Mouse (Mus musculus) midbrain, embryonic 11.5 days (tissue): ENCODE data around the gene Slc35f6. TPM values are rescaled to one million over a fixed set of nuclear protein-coding genes. Genes with fewer than 3 reads are reported as not detected.

Experiments
- ATAC-seq: fragments of 200-750 bp; cut with Nextera tagmentation; 2 replicates; pipeline ENCODE4 v1.8.0; 2017; ENCODE audit warnings: moderate TSS enrichment, moderate library complexity; ENCODE audit not compliant: low FRiP score
- DNase-seq: peaks from one replicate; pipeline ENCODE4 v3.0.0; 2015; ENCODE audit warnings: low spot score; ENCODE audit errors: missing footprints
- H3K27ac ChIP-seq: fragments of 300-500 bp; sonication (generic); 2 replicates; pipeline ENCODE4 v1.5.1; 2014; ENCODE audit warnings: low read depth, low read length
- H3K27me3 ChIP-seq: fragments of 300-500 bp; sonication (generic); 2 replicates; pipeline ENCODE4 v1.6.1; 2014; ENCODE audit warnings: mild to moderate bottlenecking, low read length, moderate library complexity, mixed read lengths; ENCODE audit not compliant: control insufficient read depth, insufficient read depth
- H3K36me3 ChIP-seq: fragments of 300-500 bp; sonication (generic); 2 replicates; pipeline ENCODE4 v1.6.1; 2014; ENCODE audit warnings: mild to moderate bottlenecking, low read length, moderate library complexity, mixed read lengths; ENCODE audit not compliant: control insufficient read depth, insufficient read depth
- H3K4me1 ChIP-seq: fragments of 300-500 bp; sonication (generic); 2 replicates; pipeline ENCODE4 v1.6.1; 2014; ENCODE audit warnings: low read length; ENCODE audit not compliant: control insufficient read depth, insufficient read depth
- H3K4me2 ChIP-seq: fragments of 300-500 bp; sonication (generic); 2 replicates; pipeline ENCODE4 v1.6.1; 2014; ENCODE audit warnings: mild to moderate bottlenecking, moderate library complexity
- H3K4me3 ChIP-seq: fragments of 300-500 bp; sonication (generic); 2 replicates; pipeline ENCODE4 v1.5.1; 2014; ENCODE audit warnings: low read depth, low read length
- H3K9ac ChIP-seq: fragments of 300-500 bp; sonication (generic); 2 replicates; pipeline ENCODE4 v1.6.1; 2014; ENCODE audit warnings: low read length
- H3K9me3 ChIP-seq: fragments of 300-500 bp; sonication (generic); 2 replicates; pipeline ENCODE4 v1.6.1; 2016; ENCODE audit warnings: low read length; ENCODE audit not compliant: control insufficient read depth
- WGBS: fragments of 180-500 bp; shearing (Covaris S2); extraction: QIAGEN DNeasy Blood & Tissue Kit; methylation state at CpG from one replicate; pipeline ENCODE4 v1.1.7; 2014; 5-methylcytosine and 5-hydroxymethylcytosine counted together
- polyA plus RNA-seq: library from polyadenylated mRNA; unstranded; fragments of >200 nt; fragmentation: Nextera tagmentation; extraction: Ambion mirVana; gene quantifications from 2 replicates; pipeline ENCODE4 v1.2.1, GENCODE M21; 2014

Gene Slc35f6
- 22.6 and 28.4 TPM in 2 replicates for polyA plus RNA-seq

- peak; percentile 98 for DNase-seq
- peak; percentile 95 for ATAC-seq
- peak within 1 kb of the TSS; percentile 90 for H3K4me2 ChIP-seq
- H3K4me3 ChIP-seq = peak within 1 kb of the TSS; percentile 78
- no peak within 1 kb of the TSS for H3K27ac ChIP-seq
- H3K9me3 ChIP-seq = no peaks in the 10 kb centered on the region
- no peaks in the 10 kb centered on the region for H3K27me3 ChIP-seq
- WGBS = under 1% methylated on average over 38 of the region's 38 CpGs
- H3K4me1 ChIP-seq = peaks cover 9% of the 10 kb centered on the region
- peak within 1 kb of the TSS; percentile 79 for H3K9ac ChIP-seq
- no peaks in the 10 kb centered on the region for H3K36me3 ChIP-seq
Measured at GRCm38 (mm10) chr5:30647815-30648560, at the start of gene Slc35f6. Gene Slc35f6 (plus strand): TSS chr5:30647933.

- DNase-seq (no peak), ATAC-seq (no peak)
- Histone ChIP-seq H3K4me2 (no peak overlapping the region), H3K27ac (no peak overlapping the region), H3K9me3 (no peaks in the 10 kb centered on the region), H3K27me3 (no peaks in the 10 kb centered on the region), H3K36me3 (no peaks in the 10 kb centered on the region), H3K9ac (no peak overlapping the region), H3K4me3 (no peak overlapping the region), H3K4me1 (no peaks in the 10 kb centered on the region)
- 40% methylated on average over 4 of the region's 4 CpGs for WGBS
Measured at GRCm38 (mm10) chr5:30601397-30601796, 46.3 kb upstream of the Slc35f6 start.

GRCm38 (mm10) chr5:30603255-30603654 is 44.5 kb upstream of the Slc35f6 start:
- ATAC-seq (no peak), DNase-seq (peak; percentile 72)
- no peaks in the 10 kb centered on the region for H3K9me3 ChIP-seq
- no peak overlapping the region for H3K4me3 ChIP-seq
- H3K27me3 ChIP-seq = no peaks in the 10 kb centered on the region
- H3K4me1 ChIP-seq = no peaks in the 10 kb centered on the region
- H3K36me3 ChIP-seq = no peaks in the 10 kb centered on the region
- no peak overlapping the region for H3K4me2 ChIP-seq
- H3K9ac ChIP-seq = no peak overlapping the region
- WGBS = 69% methylated on average over 3 of the region's 3 CpGs
- H3K27ac ChIP-seq = no peak overlapping the region

- Histone ChIP-seq H3K9ac (no peak overlapping the region), H3K27ac (no peak overlapping the region), H3K4me3 (no peak overlapping the region), H3K4me2 (no peak overlapping the region), H3K9me3 (no peaks in the 10 kb centered on the region), H3K27me3 (no peaks in the 10 kb centered on the region), H3K4me1 (no peaks in the 10 kb centered on the region), H3K36me3 (no peaks in the 10 kb centered on the region)
- DNase-seq = peak; percentile 35
- WGBS = 78% methylated on average over 4 of the region's 4 CpGs
- ATAC-seq = no peak
Measured at GRCm38 (mm10) chr5:30603926-30604325, 43.8 kb upstream of the Slc35f6 start.

GRCm38 (mm10) chr5:30604769-30605188 is 43.0 kb upstream of the Slc35f6 start:
- ATAC-seq (no peak), DNase-seq (no peak)
- Histone ChIP-seq H3K27ac (no peak overlapping the region), H3K4me1 (peaks cover 4% of the 10 kb centered on the region; the same call in 1 of the 2 replicates), H3K9me3 (no peaks in the 10 kb centered on the region), H3K4me3 (no peak overlapping the region), H3K27me3 (no peaks in the 10 kb centered on the region), H3K36me3 (no peaks in the 10 kb centered on the region), H3K4me2 (no peak overlapping the region), H3K9ac (no peak overlapping the region)
- 85% methylated on average over 8 of the region's 8 CpGs for WGBS

GRCm38 (mm10) chr5:30605649-30606048 is 42.1 kb upstream of the Slc35f6 start:
- no peaks in the 10 kb centered on the region for H3K36me3 ChIP-seq
- H3K4me2 ChIP-seq = no peak overlapping the region
- H3K9ac ChIP-seq = no peak overlapping the region
- H3K4me1 ChIP-seq = peaks cover 5% of the 10 kb centered on the region; the same call in 1 of the 2 replicates
- ATAC-seq (no peak), DNase-seq (no peak)
- H3K9me3 ChIP-seq = no peaks in the 10 kb centered on the region
- H3K27me3 ChIP-seq = no peaks in the 10 kb centered on the region
- no peak overlapping the region for H3K27ac ChIP-seq
- no peak overlapping the region for H3K4me3 ChIP-seq
- 85% methylated on average over 6 of the region's 6 CpGs for WGBS

GRCm38 (mm10) chr5:30606424-30607073 is 41.2 kb upstream of the Slc35f6 start:
- H3K9ac ChIP-seq = no peak overlapping the region
- H3K27me3 ChIP-seq = no peaks in the 10 kb centered on the region
- 76% methylated on average over 16 of the region's 16 CpGs for WGBS
- H3K27ac ChIP-seq = no peak overlapping the region
- no peaks in the 10 kb centered on the region for H3K36me3 ChIP-seq
- DNase-seq = no peak
- no peaks in the 10 kb centered on the region for H3K9me3 ChIP-seq
- H3K4me1 ChIP-seq = peaks cover 5% of the 10 kb centered on the region; the same call in 1 of the 2 replicates
- no peak overlapping the region for H3K4me2 ChIP-seq
- H3K4me3 ChIP-seq = no peak overlapping the region
- no peak for ATAC-seq

GRCm38 (mm10) chr5:30609094-30609493 is 38.6 kb upstream of the Slc35f6 start:
- Histone ChIP-seq H3K4me1 (peaks cover 5% of the 10 kb centered on the region; the same call in 1 of the 2 replicates), H3K27me3 (no peaks in the 10 kb centered on the region), H3K4me3 (no peak overlapping the region), H3K36me3 (no peaks in the 10 kb centered on the region), H3K9ac (no peak overlapping the region), H3K27ac (no peak overlapping the region), H3K9me3 (no peaks in the 10 kb centered on the region), H3K4me2 (no peak overlapping the region)
- ATAC-seq = no peak
- 80% methylated on average over 7 of the region's 7 CpGs for WGBS
- DNase-seq = no peak
